Mouse (Mus musculus) thymus, adult 2 months (tissue): Measurements from ENCODE around the gene Fli1. TPM values are rescaled to one million over a fixed set of nuclear protein-coding genes. Genes with fewer than 3 reads are reported as not detected.

ENCODE experiments used
- DNase-seq: peaks from one replicate; pipeline ENCODE4 v3.0.0; 2021
- H3K27ac ChIP-seq: fragments of 200-500 bp; 2 replicates; pipeline ENCODE4 v1.5.1; 2012; ENCODE audit warnings: low read length, control low read depth; ENCODE audit not compliant: control insufficient read depth, insufficient read depth
- H3K27me3 ChIP-seq: fragments of 200-500 bp; 2 replicates; pipeline ENCODE4 v1.6.1; 2012; ENCODE audit warnings: mild to moderate bottlenecking, low read length, moderate library complexity, mixed read lengths; ENCODE audit not compliant: control insufficient read depth, insufficient read depth
- H3K36me3 ChIP-seq: fragments of 200-500 bp; 2 replicates; pipeline ENCODE4 v1.6.1; 2012; ENCODE audit warnings: mild to moderate bottlenecking, low read length, moderate library complexity; ENCODE audit not compliant: control insufficient read depth, insufficient read depth
- H3K4me1 ChIP-seq: fragments of 200-500 bp; replicated peaks from 2 replicates; pipeline ENCODE4 v1.6.1; 2012; ENCODE audit warnings: low read length; ENCODE audit not compliant: control insufficient read depth, insufficient read depth
- H3K4me3 ChIP-seq: fragments of 200-500 bp; 2 replicates; pipeline ENCODE4 v1.5.1; 2012; ENCODE audit warnings: mild to moderate bottlenecking, low read length, control low read depth, moderate library complexity; ENCODE audit not compliant: control insufficient read depth, insufficient read depth
- CTCF ChIP-seq: fragments of 200-500 bp; IDR thresholded peaks from 2 replicates; pipeline ENCODE4 v1.5.1; 2012; ENCODE audit warnings: mild to moderate bottlenecking, control low read depth, low read length, moderate library complexity, borderline replicate concordance; ENCODE audit not compliant: control insufficient read depth, poor library complexity, insufficient read depth; ENCODE audit errors: extremely low read depth
- POLR2A ChIP-seq: fragments of 200-500 bp; IDR thresholded peaks from 2 replicates; pipeline ENCODE4 v1.6.1; 2012; ENCODE audit warnings: mild to moderate bottlenecking, low read length, control low read depth, moderate library complexity; ENCODE audit not compliant: control insufficient read depth, poor library complexity, insufficient read depth; ENCODE audit errors: extremely low read depth
- WGBS: fragments of 180-500 bp; shearing (Covaris S2); methylation state at CpG from one replicate; pipeline ENCODE4 v1.1.7; 2018; 5-methylcytosine and 5-hydroxymethylcytosine counted together
- polyA plus RNA-seq: library from polyadenylated mRNA; depleted of rRNA; stranded (reverse); fragments of >200 nt; gene quantifications from 2 replicates; pipeline ENCODE4 v1.2.3, GENCODE M21; 2012

The Fli1 gene
- polyA plus RNA-seq, 1 experiment, result 28.5 TPM

- Histone ChIP-seq H3K27me3 (no peaks in the 10 kb centered on the region), H3K4me1 (peaks cover 21% of the 10 kb centered on the region), H3K36me3 (no peaks in the 10 kb centered on the region), H3K4me3 (no peak overlapping the region), H3K27ac (no peak overlapping the region)
- no peak for DNase-seq
- 93% methylated on average over 5 of the region's 5 CpGs for WGBS
- TF ChIP-seq CTCF (no peak), POLR2A (no peak)
Measured at GRCm38 (mm10) chr9:32525787-32526186, 16.9 kb downstream of the Fli1 start.

GRCm38 (mm10) chr9:32522536-32523245, 20.0 kb downstream of the Fli1 start:
- no peaks in the 10 kb centered on the region for H3K36me3 ChIP-seq
- 91% methylated on average over 2 of the region's 2 CpGs for WGBS
- H3K4me3 ChIP-seq, result no peak overlapping the region
- H3K27me3 ChIP-seq, result no peaks in the 10 kb centered on the region
- no peak overlapping the region for H3K27ac ChIP-seq
- H3K4me1 ChIP-seq, result peaks cover 43% of the 10 kb centered on the region
- no peak for DNase-seq
- TF ChIP-seq POLR2A (no peak), CTCF (no peak)

- WGBS, result 58% methylated on average over 3 of the region's 3 CpGs
- DNase-seq, result no peak
- no peaks in the 10 kb centered on the region for H3K27me3 ChIP-seq
- peaks cover 52% of the 10 kb centered on the region for H3K4me1 ChIP-seq
- TF ChIP-seq POLR2A, result no peak
- no peak for TF ChIP-seq CTCF
- no peaks in the 10 kb centered on the region for H3K36me3 ChIP-seq
- no peak overlapping the region for H3K4me3 ChIP-seq
- H3K27ac ChIP-seq, result no peak overlapping the region
Measured at GRCm38 (mm10) chr9:32521331-32521730, 21.3 kb downstream of the Fli1 start.

GRCm38 (mm10) chr9:32520821-32521220, 21.8 kb downstream of the Fli1 start:
- TF ChIP-seq CTCF (no peak), POLR2A (no peak)
- Histone ChIP-seq H3K36me3 (no peaks in the 10 kb centered on the region), H3K27ac (peak overlapping the region; percentile 84; the same call in 1 of the 2 replicates), H3K4me3 (no peak overlapping the region), H3K27me3 (no peaks in the 10 kb centered on the region), H3K4me1 (peaks cover 54% of the 10 kb centered on the region)
- WGBS, result 26% methylated on average over 6 of the region's 6 CpGs
- no peak for DNase-seq

GRCm38 (mm10) chr9:32519101-32520051, 23.3 kb downstream of the Fli1 start:
- H3K4me3 ChIP-seq, result no peak overlapping the region
- H3K27me3 ChIP-seq, result no peaks in the 10 kb centered on the region
- no peak overlapping the region for H3K27ac ChIP-seq
- no peak for DNase-seq
- peaks cover 57% of the 10 kb centered on the region for H3K4me1 ChIP-seq
- no peaks in the 10 kb centered on the region for H3K36me3 ChIP-seq
- 86% methylated on average over 22 of the region's 22 CpGs for WGBS
- TF ChIP-seq CTCF, result no peak
- TF ChIP-seq POLR2A, result no peak

DNA sequence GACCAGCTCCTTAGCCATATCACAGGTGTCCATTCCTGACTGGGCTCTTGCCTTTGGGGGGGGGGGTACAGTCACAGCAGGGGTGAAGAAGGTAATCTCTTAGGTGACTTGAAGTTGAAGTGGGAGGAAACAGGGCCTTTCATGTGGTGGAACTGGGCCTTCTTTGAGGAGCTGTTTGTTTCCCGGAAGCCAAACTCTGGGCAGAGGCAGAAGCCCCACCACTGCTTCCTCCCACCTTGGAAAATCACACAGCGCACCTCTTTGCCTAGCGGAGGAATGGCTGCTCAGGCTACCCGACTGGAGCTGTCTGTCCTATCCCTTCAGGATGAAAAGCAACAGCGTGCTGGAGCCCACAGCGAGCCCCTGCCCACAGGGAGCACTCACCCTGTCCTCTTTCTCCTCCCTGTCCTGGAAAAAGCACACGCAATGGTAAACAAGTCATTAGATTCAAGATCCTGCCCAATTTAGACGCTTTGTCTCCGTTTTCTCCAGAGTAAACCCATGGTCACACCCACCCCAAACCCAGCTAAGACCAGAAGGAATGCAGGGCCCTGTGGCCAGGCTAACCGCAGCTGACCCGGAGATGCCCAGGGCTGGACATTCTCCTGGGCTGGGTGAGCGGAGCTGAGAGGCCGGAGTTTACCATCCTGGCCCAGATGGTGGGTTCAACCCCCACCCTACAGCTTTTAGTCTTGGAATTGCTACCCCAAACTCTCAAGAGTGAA, 24.1 kb downstream of the Fli1 start:
- TF ChIP-seq POLR2A (no peak), CTCF (0 out of 2 replicates have a peak, but pooled peaks have one; percentile 13)
- Histone ChIP-seq H3K27ac (peak overlapping the region; percentile 7; the same call in 1 of the 2 replicates), H3K4me1 (peaks cover 64% of the 10 kb centered on the region), H3K27me3 (no peaks in the 10 kb centered on the region), H3K4me3 (0 out of 2 replicates have a peak overlapping the region, but pooled peaks have one; percentile 12), H3K36me3 (no peaks in the 10 kb centered on the region)
- WGBS, result 60% methylated on average over 13 of the region's 13 CpGs
- peak; percentile 68 for DNase-seq

- peak overlapping the region; percentile 29; the same call in 1 of the 2 replicates for H3K4me3 ChIP-seq
- no peaks in the 10 kb centered on the region for H3K36me3 ChIP-seq
- H3K27me3 ChIP-seq, result no peaks in the 10 kb centered on the region
- TF ChIP-seq POLR2A, result no peak
- TF ChIP-seq CTCF, result no peak
- no peak for DNase-seq
- peaks cover 77% of the 10 kb centered on the region for H3K4me1 ChIP-seq
- 5% methylated on average over 9 of the region's 9 CpGs for WGBS
- H3K27ac ChIP-seq, result peak overlapping the region; percentile 97
Measured at GRCm38 (mm10) chr9:32516691-32517090, 26.0 kb downstream of the Fli1 start.
